Mouse (Mus musculus): ENCODE results near the gene Ccl22. TPM values are rescaled to one million over a fixed set of nuclear protein-coding genes. Genes with fewer than 3 reads are reported as not detected.

The Ccl22 gene
- total RNA-seq, 2 experiments from 2014 or later = not detected

DNA sequence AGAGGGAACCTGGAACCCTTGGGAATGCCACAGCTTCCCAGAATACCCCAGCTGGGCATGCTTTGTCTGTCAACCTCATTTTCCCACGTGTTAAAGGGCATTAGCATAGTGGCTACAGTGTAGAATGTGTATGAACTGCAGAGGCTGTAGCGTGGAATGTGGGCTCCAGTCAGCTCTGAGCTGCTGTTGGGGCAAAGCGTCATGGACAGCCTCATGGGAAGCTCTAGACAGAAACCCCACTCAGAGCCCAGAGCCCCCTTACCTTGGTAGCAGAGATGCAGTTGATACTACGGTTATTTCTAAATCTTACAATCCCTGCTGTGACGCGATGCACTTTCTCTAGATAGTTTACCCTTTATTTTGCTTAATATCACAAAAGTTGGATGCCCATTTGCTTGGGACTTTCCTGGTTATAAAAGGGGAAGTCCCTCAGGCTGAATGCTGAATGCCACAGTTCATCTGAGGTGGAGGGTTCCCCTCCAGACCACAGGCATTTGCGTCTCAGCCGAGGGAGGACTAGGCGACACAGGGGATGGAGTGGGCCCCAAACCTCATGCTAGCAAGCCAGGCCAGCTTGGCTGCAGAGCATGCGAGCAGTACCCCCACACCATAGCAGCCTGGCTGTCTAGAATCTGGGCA lies 33.6 kb downstream of the Ccl22 start:
- DNase-seq = no peak

DNA sequence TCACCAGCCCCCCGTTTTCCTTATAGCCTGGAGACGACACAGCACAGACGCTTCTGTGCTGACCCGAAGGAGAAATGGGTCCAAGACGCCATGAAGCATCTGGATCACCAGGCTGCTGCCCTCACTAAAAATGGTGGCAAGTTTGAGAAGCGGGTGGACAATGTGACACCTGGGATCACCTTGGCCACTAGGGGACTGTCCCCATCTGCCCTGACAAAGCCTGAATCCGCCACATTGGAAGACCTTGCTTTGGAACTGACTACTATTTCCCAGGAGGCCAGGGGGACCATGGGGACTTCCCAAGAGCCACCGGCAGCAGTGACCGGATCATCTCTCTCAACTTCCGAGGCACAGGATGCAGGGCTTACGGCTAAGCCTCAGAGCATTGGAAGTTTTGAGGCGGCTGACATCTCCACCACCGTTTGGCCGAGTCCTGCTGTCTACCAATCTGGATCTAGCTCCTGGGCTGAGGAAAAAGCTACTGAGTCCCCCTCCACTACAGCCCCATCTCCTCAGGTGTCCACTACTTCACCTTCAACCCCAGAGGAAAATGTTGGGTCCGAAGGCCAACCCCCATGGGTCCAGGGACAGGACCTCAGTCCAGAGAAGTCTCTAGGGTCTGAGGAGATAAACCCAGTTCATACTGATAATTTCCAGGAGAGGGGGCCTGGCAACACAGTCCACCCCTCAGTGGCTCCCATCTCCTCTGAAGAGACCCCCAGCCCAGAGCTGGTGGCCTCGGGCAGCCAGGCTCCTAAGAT lies 34.3 kb downstream of the Ccl22 start:
- no peak for DNase-seq

DNA sequence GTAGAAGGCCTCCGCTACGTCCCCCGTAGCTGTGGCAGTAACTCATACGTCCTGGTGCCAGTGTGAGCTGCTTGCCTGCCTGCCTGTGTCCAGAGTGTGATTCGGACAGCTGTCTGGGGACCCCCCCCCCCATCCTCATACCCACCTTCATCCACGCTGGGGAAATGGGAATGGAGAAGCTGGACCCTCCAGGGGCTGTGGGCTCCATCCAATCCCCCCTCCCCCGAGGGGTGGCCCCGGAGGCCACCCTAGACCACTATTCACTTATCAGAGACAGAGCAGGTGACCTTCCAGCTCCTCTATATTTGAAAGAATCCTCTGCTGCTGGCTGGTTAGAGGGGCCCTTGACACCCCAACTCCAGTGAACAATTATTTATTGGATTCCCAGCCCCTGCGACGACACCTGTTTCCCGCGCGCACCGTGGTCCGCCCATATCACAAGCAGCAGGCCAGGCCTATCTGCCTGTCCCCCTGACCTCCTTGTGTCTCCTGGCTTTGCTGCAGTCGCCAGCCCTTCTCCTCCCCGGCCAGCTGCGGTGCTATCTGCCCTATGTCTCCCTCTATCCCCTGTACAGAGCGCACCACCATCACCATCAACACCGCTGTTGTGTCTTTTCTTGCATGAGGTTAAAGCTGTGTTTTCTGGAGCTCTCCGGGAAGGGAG lies 35.2 kb downstream of the Ccl22 start:
- no peak for DNase-seq

DNA sequence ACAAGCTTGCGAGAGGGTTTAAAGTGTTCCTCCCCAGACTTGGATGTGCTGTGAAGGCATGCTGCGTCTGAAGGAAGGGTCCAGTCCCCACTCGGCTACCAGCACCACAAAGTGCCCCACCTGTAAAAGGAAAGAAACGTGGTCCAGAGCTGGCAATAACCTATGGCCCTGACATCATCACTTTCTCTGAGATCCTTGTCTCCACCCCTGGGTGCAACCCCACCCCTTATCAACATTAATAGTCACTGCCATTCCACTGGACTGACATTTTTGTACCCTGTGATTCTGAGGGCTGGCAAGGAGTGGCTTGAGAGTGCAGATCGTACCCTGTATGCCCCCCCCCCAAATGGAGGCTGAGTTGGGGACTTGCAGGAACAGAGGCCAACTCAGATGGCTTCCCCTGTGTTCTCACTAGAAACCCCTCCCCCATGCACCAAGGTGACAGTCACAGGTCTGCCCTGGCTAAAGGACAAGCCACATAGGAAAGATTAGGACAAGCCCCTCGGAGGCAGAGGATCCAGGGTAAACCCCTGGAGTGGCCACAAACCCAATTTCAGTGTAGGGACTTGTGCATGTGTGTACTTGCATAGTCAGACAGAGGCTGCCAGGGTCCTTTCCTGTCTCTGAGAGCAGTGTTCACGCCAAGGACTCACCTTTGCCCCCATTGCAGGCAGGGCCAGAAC lies 35.9 kb downstream of the Ccl22 start:
- no peak for DNase-seq

DNA sequence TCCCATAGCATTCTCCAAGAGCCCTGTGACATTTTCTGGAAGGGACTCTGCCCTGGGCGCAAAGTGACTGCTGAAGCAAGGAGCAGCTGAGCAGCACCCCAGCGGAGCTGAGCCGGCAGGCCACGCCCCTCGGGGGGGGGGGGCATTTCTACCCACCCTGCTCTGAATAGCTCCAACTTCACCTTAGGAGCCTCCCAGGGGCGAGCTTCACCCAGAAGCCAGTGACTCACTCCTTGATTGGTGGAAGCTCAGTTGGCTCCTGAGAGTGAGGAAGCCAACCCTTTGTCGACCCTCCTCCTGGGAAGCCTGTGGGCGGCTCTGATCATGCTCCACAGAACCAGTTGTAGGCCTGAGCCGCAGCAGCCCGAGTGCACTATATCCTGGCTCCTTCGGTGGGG lies 36.4 kb downstream of the Ccl22 start:
- DNase-seq = no peak

DNA sequence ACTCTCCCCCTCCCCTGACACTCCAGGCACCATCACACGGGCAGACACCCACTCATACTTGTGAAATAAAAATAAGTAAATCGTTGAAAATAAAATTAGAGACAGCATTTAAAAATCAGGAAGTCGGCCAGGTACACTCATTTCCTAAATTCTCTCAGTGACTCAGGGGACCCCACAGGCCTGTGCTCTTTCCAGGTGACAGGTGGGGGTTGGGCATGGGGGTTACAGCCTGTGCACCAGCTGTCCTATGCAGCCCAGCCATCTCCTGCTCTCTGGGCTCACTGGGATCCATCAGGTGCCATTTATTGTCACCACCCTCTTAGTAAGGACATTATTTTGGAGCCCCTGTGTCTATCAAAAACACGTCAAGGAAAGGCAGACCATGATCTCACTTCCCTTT lies 38.5 kb downstream of the Ccl22 start:
- DNase-seq = no peak

DNA sequence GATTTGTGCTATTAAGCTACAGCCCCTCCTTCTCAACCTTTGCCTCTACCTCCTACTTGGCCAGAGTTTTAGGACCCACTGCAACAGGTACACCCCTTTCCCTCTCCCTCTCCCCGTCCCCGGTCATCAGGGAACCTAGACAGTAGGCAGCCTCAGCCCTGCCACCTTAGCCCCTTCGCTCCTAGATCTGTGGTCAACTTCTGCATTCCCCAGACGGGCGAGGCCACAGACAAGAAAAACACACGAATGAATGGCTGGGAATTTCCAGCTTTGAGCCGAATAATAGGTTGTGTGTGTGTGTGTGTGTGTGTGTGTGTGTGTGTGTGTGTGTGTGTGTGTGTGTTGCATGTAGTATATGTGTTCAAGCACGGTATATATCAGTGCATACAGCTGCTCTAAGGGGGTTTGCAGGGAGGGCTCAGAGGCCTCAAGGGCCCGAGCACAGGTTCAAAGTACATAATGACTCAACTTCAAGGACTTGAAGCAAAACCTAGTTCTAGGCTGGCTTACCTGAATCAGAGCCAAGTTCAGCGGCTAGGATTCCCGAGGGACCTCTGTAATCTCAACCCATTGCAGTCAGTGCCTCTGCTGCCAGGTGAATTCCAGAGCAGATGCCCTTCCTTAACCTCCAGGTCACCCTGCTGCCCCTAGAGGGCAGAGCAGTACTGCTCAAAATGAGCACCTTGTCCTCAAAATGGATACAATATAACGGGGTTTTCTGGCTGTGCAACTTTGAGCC lies 40.0 kb downstream of the Ccl22 start:
- DNase-seq = peak; percentile 18

DNA sequence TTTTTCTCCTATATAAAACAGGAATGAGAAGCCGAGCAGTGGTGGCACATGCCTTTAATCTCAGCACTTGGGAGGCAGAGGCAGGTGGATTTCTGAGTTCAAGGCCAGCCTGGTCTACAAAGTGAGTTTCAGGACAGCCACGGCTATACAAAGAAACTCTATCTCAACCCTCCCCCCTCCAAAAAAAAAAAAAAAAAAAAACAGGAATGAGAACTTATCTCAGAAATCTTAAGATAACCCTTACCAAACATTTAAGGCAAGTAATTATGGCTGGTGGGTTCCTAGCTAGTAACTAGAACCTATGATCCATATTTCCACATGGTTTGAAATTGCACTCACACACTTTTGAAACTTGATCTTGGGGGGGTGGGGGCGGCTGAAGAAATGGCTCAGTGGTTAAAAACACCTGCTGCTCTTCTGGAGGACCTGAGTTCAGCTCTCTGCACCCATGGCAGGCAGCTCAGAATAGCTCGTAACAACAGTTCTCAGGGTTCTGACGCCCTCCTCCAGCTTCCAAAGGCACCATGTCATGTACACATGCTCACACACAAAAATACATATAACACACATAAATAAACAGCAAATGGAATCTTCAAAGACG lies 40.7 kb downstream of the Ccl22 start:
- no peak for DNase-seq

DNA sequence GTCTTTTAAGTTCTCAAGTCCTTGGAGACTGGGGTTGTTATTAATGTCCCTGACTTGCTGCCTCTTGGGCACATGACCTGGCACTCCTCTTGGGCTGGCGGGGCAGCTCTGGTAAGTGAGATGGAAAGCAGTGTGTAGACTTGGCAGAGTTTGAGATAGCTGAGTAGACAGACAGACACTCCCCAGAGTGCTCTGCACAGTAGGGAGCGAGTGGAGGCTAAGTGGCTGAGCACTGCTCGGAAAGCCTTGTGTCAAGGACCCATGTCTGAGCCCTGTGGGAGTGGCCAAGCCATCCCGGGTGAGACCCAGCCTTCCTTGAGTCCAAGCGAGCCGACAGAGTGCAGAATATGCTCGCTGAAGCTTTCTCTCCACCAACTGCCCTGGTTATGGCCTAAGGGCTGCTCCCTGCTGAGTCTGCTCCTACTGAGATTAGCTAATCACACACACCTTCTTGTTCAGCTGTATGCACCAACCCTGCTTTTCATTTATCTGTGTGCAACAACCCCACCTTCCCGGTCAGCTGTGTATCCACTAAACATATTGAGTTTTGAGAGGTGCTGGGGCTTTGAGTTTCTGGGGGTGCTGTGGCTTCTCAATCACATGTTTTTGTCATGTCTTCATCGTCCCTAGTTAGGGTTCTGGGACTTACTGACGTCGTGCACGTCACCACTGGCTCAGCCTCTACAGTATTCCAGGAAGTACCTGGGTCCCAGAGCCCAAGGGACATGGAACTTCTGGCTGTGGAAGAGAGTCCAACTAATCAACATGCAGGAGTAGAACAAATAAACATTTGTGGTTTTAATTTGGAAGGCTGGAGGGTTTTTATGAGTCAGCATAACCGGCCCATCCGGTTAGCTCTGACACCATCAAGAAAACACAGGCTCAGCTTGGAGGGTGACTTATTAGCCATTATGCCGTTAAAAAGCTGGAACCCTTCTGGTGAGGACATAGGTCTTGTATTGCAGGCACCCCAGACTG lies 42.4 kb downstream of the Ccl22 start:
- DNase-seq = peak; percentile 26

DNA sequence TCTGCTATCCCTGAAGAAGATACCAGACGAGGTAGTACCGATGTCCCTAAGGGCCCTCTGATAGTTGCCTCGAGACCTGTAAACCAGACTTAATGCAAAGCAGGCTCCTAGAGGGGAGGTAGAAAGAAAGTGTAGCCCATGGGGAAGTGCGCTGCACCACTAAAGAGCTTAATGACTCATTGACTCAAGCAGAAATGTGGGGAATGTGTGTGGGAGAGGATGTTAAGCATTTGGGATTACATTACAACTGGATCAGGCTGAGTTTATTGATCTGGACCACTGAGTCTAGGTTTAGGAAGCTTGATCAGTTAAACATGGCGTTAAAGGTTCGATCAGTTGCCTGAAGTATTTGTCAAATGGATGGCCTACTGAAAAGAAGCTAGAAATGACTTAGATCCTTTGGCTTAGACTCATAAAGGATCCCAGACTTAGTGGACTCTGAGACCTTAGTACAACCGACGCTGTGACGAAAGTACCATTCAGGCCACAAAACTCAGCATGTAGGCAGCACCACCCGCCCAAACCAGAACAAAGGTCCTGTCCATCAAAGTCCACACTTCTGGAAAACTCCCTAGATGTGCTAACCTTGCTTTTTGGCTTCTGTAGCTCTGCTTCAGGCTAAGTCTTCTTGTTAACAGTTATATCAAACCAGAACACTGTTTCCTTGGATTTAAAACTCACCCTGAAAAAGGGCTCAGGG lies 44.0 kb downstream of the Ccl22 start:
- no peak for DNase-seq

DNA sequence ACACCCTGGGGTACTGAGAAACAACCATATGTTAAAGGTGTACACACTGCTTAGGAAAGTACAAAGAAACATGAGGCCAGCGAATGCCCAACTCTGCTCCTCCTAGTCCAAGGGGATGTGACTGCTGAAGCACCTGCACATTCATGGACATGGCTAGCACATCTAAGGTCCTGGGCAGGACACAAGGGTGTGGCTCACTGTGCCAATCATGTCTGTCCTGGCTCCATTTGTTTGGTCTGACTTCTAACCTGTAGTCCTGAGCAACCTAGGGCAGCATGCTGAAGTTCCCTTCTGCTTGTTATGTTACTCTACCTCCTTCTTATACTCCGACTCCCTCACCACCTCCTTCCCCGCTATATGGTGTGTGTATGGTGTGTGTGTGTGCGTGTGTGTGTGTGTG lies 49.0 kb downstream of the Ccl22 start:
- no peak for DNase-seq

DNA sequence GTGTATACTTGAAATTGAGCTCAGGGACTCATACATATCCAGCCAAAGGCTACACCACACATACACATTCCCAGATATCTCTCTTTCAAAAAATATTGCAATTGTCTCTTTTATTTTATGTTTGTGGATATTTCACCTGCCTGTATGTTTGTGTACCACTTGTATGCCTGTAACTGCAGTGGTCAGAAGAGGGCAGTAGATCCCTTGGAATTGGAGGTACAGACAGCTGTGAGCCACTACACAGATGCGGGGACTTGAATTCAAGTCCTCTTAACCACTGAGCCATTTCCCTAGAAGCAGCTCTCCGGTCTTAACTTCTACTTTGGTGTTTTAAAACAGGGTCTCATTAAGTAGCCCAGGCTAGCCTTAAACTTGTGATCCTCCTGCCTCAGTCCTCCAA lies 49.4 kb downstream of the Ccl22 start:
- DNase-seq = no peak

DNA sequence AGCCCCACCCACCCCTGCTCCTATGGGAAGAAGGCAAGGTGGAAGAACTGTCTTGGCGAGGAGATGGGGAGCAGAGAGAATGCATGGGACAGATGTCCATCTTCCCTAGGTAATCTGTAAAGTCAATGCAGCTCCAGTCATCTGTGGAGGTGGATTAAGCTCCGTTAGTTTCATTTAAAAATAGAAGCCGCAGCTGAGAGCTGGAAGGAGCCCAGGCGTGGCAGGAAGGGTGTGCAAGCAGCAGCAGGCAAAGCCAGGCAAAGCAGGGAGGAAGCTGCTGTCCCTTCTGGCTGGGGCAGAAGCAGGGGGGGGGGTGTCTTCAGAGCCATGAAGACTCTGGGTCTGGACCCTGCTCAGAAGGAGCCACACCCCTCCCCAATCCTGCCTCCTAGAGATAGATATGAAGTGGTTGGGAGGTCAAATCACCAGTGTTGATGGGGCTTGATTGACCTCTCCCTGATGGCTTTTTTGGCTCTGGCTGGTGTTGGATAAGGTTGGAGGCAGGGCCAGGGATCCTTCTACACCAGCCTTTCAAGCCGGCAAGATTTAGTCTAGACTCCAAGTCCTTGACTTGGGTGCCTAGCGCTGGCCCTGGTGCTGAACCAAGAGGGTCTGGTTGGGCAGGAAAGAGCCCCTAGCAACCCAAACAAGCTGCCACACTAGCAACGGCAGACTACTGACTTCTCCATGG lies 55.0 kb downstream of the Ccl22 start:
- DNase-seq = peak; percentile 28

Other genes starting within 250 kb of the Ccl22 start
- gene Cpne2, start 212.6 kb upstream of the Ccl22 start, total RNA-seq (2021) = 10 to 100 TPM; 21.5 to 23.8 TPM
- gene Rspry1, start 143.7 kb upstream of the Ccl22 start, total RNA-seq (2021) = 10 to 100 TPM; 12.9 to 18.6 TPM
- gene Fam192a, start 143.6 kb upstream of the Ccl22 start, total RNA-seq (2021) = 10 to 100 TPM; 24.6 to 25.9 TPM
- gene Arl2bp, start 79.0 kb upstream of the Ccl22 start, total RNA-seq (2021) = 10 to 100 TPM; 73.8 to 76.3 TPM
- 10 to 100 TPM in 1 of 2 experiments, 1 to 10 TPM in 1; 7.1 to 11.7 TPM for gene Pllp, start 49.3 kb upstream of the Ccl22 start, total RNA-seq (2021)
- gene Cx3cl1, start 26.4 kb downstream of the Ccl22 start, total RNA-seq (2021) = 1 to 10 TPM; 1.2 to 2.4 TPM
- gene Ccl17, start 64.9 kb downstream of the Ccl22 start, total RNA-seq (2021) = not detected
- gene Coq9, start 92.7 kb downstream of the Ccl22 start, total RNA-seq (2021) = 100 to 1,000 TPM; 255 to 307 TPM
- 10 to 100 TPM; 32.5 to 33.1 TPM for gene Ciapin1, start 92.8 kb downstream of the Ccl22 start, total RNA-seq (2021)
- gene Polr2c, start 111.9 kb downstream of the Ccl22 start, total RNA-seq (2021) = 10 to 100 TPM; 37.6 to 43.6 TPM
- gene Dok4, start 130.7 kb downstream of the Ccl22 start, total RNA-seq (2021) = 10 to 100 TPM; 11.4 TPM
- 10 to 100 TPM; 10.3 to 15.1 TPM for gene Ccdc102a, start 172.5 kb downstream of the Ccl22 start, total RNA-seq (2021)
- gene Adgrg5, start 178.1 kb downstream of the Ccl22 start, total RNA-seq (2021) = under 1 TPM; 0.07 to 0.09 TPM
- gene Adgrg1, start 229.2 kb downstream of the Ccl22 start, total RNA-seq (2021) = 10 to 100 TPM; 15.6 to 18.0 TPM

All from gastrocnemius, postnatal 10 days (tissue).